Mouse (Mus musculus) left cerebral cortex, postnatal 4 days (tissue): ENCODE measurements around the gene Ccdc115. TPM values are rescaled to one million over a fixed set of nuclear protein-coding genes. Genes with fewer than 3 reads are reported as not detected.

ENCODE experiments used
- microRNA-seq: library from miRNA; unstranded; fragments of <30 nt; microRNA quantifications from one replicate; pipeline ENCODE4 v1.2.0, GENCODE M21; 2022
- total RNA-seq, 2 experiments: library from RNA; stranded (reverse); gene quantifications; 2 replicates each; pipeline ENCODE4 v1.2.3; 2021

Ccdc115 gene
- total RNA-seq, 2 experiments from 2014 or later: 22.5 to 29.0 TPM

Small RNA genes within 50 kb of the gene (microRNA-seq; reads per million reads assigned to microRNA genes)
- gene Mir5103: not detected

Other genes with a start within 250 kb of the Ccdc115 start
- 10 to 100 TPM; 30.5 to 36.7 TPM for gene Imp4, start 179 bp upstream of the Ccdc115 start, total RNA-seq
- 1 to 10 TPM; 3.4 to 4.0 TPM for gene Ptpn18, start 20.1 kb upstream of the Ccdc115 start, total RNA-seq
- not detected for gene Prss39, start 58.7 kb upstream of the Ccdc115 start, total RNA-seq
- gene Cfc1, start 96.0 kb upstream of the Ccdc115 start, total RNA-seq: not detected
- not detected for gene Prss40, start 121.3 kb upstream of the Ccdc115 start, total RNA-seq
- gene Amer3, start 140.0 kb upstream of the Ccdc115 start, total RNA-seq: 10 to 100 TPM; 45.0 to 47.4 TPM